Mouse (Mus musculus): ENCODE results near the gene Tsen15. TPM values are rescaled to one million over a fixed set of nuclear protein-coding genes. Genes with fewer than 3 reads are reported as not detected.

Tsen15 gene
- total RNA-seq (2017), result 6.7 to 18.1 TPM (median 10.7 TPM) in 3 replicates

- peak; percentile 85 for ATAC-seq (replicated peaks; ENCODE audit: insufficient number of reproducible peaks, low FRiP score, low TSS enrichment, poor library complexity, severe bottlenecking)
Observed at GRCm38 (mm10) chr1:152386188-152386835, at the start of gene Tsen15. TSS of gene Tsen15 (minus strand) at chr1:152386688.

DNA sequence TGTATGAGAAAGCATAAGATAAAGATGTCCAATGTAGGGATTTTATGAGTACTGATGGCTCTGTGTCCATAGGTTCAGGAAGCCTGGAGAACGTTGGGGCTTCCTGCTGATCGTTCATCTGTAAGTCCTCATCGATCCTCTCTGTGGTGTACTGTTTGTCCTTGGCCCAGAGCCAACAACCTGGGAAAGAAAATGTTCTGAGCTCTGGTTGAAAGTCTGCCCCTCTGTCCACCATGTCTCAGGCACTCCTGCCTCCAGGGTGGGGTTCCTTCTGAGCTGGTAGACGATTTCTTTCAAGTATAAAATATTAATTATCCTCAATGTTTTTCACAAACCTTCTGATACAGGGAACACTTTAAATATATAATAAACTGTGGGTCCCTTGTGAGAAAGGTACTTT lies 47.7 kb upstream of the Tsen15 start:
- no peak for ATAC-seq (replicated peaks; ENCODE audit: insufficient number of reproducible peaks, low FRiP score, low TSS enrichment, poor library complexity, severe bottlenecking)

DNA sequence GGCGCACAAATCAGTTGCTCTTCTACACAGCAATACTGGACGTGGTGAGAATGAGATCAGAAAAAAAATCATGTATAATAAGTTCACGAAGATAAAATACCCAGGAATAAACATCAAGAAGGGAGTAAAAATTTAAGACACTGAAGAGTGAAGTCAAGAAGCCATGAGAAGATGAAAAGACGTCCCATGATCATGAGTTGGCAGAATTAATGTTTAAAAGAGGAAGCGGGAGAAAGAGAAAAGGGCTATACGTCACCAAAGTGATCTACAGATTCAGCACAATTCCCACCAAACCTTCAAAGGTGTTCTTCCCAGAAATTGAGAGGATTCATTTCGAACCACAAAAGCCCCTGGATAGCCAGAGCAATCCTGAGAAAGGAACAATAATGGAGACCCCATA lies 43.3 kb upstream of the Tsen15 start:
- ATAC-seq (replicated peaks; ENCODE audit: insufficient number of reproducible peaks, low FRiP score, low TSS enrichment, poor library complexity, severe bottlenecking), result no peak

- 0 out of 2 replicates have a peak, but pooled peaks have one; percentile 27 for ATAC-seq (replicated peaks; ENCODE audit: insufficient number of reproducible peaks, low FRiP score, low TSS enrichment, poor library complexity, severe bottlenecking)
Observed at GRCm38 (mm10) chr1:152427912-152428581, 41.6 kb upstream of the Tsen15 start.

DNA sequence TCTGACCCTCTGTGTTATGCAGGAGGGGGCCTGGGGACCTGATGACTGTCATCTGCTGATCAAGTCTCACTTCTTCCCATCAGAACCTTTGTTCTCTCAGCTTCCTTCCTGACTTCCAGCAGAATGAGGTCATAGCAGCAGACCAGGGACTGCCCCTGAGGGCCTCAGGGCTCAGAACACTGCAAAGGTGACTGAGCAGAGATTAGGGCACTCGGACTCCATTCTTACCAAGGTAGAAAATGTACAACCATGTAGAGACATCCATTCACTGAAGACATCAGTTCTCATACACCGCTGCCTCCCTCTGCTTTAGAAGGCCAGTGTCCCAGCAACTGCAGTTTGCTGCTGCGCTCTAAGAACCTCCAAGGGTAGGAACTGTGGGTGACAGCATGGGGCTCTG lies 36.6 kb upstream of the Tsen15 start:
- no peak for ATAC-seq (replicated peaks; ENCODE audit: insufficient number of reproducible peaks, low FRiP score, low TSS enrichment, poor library complexity, severe bottlenecking)

DNA sequence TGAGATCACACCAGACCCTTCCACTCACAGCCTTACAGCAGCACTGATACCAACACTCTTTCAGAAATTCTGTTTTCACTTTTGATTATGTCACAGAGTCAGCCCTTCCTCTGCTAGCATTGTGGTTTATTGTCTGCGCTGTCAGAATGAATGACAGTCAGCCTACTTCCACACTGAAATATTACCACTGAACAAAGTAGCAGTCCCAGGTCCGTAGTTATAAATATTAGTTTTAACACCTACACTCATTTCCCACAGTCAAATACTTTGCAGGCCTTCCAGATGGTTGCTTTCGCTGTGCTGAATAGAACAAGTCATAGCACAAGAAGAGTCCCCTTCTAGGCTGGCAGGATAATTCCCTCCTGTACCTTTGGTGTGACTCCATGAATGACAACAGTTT lies 35.8 kb upstream of the Tsen15 start:
- no peak for ATAC-seq (replicated peaks; ENCODE audit: insufficient number of reproducible peaks, low FRiP score, low TSS enrichment, poor library complexity, severe bottlenecking)

- ATAC-seq (replicated peaks; ENCODE audit: insufficient number of reproducible peaks, low FRiP score, low TSS enrichment, poor library complexity, severe bottlenecking), result no peak
Observed at GRCm38 (mm10) chr1:152417602-152418001, 31.1 kb upstream of the Tsen15 start.

GRCm38 (mm10) chr1:152416306-152416904 lies 29.9 kb upstream of the Tsen15 start:
- ATAC-seq (replicated peaks; ENCODE audit: insufficient number of reproducible peaks, low FRiP score, low TSS enrichment, poor library complexity, severe bottlenecking), result no peak

DNA sequence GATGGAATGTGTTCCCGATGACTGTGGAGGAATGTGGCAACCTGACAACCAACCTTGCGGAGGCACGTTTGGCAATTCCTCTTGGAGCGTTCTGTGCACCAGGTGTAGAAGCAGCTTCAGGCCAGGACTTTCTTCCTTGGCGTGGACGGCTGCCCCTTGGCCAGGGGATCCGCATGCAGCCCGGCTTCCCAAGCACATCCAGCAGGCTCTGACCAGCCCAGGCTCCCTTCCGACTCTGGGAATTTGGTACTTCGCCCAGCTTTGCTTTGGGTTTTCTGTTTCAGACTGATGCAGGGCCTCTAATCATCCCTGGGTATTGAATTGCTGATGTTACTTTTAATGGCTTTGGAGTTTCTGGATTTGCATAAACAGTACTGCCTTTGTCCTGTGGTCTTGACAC lies 28.0 kb upstream of the Tsen15 start:
- ATAC-seq (replicated peaks; ENCODE audit: insufficient number of reproducible peaks, low FRiP score, low TSS enrichment, poor library complexity, severe bottlenecking), result no peak

- no peak for ATAC-seq (replicated peaks; ENCODE audit: insufficient number of reproducible peaks, low FRiP score, low TSS enrichment, poor library complexity, severe bottlenecking)
Observed at GRCm38 (mm10) chr1:152413961-152414360, 27.5 kb upstream of the Tsen15 start.

DNA sequence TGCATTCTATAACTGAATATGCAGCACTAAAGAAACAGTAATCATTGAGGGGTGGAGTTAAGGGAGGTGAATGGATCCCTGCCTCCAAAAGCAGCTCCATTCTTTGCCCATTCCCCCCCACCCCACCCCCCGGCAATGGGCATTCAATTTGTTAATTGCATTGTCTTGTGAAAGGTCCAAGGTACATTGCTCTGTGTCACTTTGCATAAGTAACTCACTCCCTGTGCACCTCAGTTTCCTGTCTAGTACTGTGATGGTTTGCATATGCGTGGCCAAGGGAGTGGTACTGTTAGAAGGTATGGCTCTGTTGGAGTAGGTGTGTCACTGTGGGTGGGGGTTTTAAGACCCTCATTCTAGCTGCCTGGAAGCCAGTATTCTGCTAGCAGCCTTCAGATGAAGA lies 26.6 kb upstream of the Tsen15 start:
- no peak for ATAC-seq (replicated peaks; ENCODE audit: insufficient number of reproducible peaks, low FRiP score, low TSS enrichment, poor library complexity, severe bottlenecking)

- ATAC-seq (replicated peaks; ENCODE audit: insufficient number of reproducible peaks, low FRiP score, low TSS enrichment, poor library complexity, severe bottlenecking), result no peak
Observed at GRCm38 (mm10) chr1:152410657-152411056, 24.2 kb upstream of the Tsen15 start.

GRCm38 (mm10) chr1:152409356-152409755 lies 22.9 kb upstream of the Tsen15 start:
- ATAC-seq (replicated peaks; ENCODE audit: insufficient number of reproducible peaks, low FRiP score, low TSS enrichment, poor library complexity, severe bottlenecking), result no peak

DNA sequence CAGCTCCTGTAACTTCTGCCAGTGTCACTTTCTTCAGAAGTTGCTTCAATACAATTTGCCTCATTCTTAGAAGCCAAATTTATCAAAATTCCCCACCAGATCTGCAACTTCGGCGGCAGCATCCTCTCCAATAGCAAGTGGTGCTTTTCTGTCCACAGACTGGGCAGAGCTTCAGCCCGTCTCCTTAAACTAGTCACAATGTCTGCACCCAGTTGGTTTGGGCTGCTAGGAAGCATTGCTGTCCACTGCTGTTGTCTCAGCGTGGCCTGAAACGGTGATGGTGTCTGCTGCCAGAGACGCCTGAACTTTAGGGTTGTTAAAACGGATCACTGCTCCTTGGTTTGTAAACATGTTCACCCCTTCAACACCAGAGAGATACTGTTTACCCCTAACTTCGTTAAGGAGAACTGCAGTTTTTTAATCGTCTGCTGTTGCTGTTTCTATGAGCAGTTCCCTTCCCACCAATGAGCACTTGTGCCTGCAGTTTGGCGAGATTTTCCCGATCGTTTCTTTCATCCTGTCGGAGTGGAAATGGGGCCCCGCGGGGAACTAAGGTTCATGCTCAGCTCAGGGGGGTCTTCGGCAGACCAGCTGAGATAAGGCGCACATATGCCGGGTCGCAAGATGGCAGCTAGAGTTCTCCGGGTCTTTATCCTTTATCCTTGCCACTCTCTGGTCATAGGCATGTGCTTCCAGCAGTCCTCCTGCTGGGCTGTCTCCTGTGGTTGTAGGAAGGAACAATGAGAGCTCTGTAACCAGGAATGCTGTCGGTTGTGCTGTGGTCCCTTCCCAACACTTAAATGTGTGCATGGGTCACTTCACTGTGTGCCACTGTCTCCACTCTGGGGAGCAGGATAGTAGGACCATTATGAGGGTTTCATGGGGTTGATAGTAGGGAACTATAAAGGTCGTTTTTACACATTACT lies 20.8 kb upstream of the Tsen15 start:
- ATAC-seq (replicated peaks; ENCODE audit: insufficient number of reproducible peaks, low FRiP score, low TSS enrichment, poor library complexity, severe bottlenecking), result no peak

DNA sequence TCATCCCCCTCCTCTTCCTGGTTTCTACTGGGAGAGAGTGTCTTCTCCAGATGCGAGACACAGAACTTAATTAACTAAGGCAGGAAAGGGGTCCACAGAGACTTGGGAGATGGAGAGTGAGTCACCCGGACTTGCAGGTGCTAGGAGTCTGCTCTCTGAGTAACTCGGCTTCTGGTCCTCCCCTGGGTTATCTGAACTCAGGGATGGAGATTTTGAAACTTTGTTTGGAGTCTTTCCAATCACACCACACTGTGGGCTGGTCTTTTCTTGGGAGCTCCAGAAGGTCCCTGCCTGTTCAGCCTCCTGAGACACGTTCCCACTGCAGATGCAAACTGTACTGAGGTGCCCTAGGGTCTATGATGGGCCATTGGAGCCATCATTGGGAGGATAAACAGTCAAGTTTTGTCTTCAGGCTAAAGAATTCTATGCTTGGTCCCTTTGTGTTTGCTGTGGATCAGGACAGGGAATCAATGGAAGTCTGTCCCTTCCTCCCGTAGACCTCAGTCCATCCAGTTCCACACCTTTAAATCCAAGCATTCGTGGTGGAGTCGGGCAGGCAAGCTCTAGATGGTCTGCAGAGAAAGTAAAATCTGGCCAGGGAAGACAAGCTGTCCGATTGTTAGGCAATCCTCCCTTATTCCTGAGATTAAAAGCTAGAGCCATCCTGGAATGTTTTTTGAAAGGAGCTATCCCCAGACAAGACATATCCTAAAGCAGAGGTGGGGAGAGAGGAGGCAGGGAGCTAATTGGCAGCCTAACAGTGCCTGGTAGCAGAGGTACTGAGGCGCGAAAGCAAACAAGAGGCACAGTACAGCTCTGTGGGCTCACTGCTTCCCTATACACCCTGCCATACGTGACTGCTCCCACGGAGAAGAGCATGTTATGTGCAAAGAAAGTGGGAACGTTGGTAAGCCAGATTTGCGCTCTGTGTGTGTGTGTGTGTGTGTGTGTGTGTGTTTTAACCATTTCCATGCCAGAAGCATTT lies 14.4 kb upstream of the Tsen15 start:
- no peak for ATAC-seq (replicated peaks; ENCODE audit: insufficient number of reproducible peaks, low FRiP score, low TSS enrichment, poor library complexity, severe bottlenecking)

DNA sequence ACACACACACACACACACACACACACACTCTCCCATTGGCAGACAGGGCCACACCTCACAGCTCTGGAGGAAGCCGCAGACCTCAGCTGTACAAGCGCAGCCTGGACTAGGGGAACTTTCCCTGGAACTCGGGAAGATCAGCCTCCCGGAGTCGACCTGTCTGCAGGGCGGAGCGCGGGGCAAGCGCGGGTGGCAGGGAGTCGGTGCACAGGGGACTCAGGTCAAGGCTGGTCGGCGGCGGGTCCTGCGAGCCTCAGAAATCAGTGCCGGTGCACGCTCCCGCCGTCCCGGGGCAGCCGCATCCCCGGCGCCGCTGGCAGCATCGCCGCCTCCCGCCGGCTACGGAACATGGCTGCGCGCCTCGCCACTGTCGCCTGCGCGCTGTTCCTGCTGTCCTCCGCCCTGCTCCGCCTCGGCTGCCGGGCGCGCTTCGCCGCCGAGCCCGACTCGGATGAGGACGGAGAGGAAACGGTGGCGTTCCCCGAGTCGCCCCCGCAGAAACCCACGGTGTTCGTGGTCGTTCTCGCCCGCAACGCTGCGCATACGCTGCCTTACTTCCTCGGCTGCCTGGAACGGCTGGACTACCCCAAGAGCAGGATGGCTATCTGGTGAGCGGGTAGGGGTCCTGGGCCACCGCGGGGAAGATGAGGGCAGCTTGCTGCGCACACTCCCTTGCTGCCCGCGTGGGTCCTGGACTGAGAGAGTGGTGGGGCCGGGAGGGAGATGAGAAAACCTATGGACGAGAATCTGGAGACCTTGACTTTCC lies 13.5 kb upstream of the Tsen15 start, which contains the start of gene Colgalt2:
Gene Colgalt2, plus strand, starts transcription at position 41 of the 766 bp plus-strand sequence.
- no peak for ATAC-seq (replicated peaks; ENCODE audit: insufficient number of reproducible peaks, low FRiP score, low TSS enrichment, poor library complexity, severe bottlenecking)

DNA sequence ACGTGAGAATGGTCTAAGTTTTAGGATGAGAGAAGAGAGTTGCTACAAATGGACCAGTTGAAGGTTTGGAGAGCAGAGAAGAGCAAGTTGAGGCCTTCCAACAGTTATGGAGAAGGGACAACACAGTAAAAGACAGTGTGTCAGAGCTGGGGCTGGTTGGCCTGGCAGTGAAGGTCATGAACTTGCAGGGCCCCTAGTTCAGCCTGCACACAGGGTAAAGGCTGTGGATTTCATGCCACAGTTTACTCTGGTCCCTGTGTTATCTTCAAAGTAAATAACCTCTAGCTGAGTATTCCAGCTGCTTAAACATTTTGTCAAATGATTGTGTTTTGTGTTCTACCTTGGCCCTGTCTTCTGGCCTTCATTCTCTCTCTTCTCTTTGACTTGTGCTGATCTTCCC lies 12.2 kb upstream of the Tsen15 start:
- no peak for ATAC-seq (replicated peaks; ENCODE audit: insufficient number of reproducible peaks, low FRiP score, low TSS enrichment, poor library complexity, severe bottlenecking)

Data from monocyte, adult 5-6 weeks (primary cell).